Mouse (Mus musculus) forebrain, embryonic 13.5 days (tissue): ENCODE data around the gene Anp32a. TPM values are rescaled to one million over a fixed set of nuclear protein-coding genes. Genes with fewer than 3 reads are reported as not detected.

ENCODE experiments used
- ATAC-seq: fragments of 200-750 bp; cut with Nextera tagmentation; 2 replicates; pipeline ENCODE4 v1.8.0; 2017
- H3K27ac ChIP-seq: fragments of 300-500 bp; sonication (generic); 2 replicates; pipeline ENCODE4 v1.5.1; 2015; ENCODE audit warnings: inconsistent platforms, mild to moderate bottlenecking, moderate library complexity
- H3K27me3 ChIP-seq: fragments of 300-500 bp; sonication (generic); 2 replicates; pipeline ENCODE4 v1.6.1; 2015; ENCODE audit warnings: mild to moderate bottlenecking, inconsistent platforms
- H3K36me3 ChIP-seq: fragments of 300-500 bp; sonication (generic); 2 replicates; pipeline ENCODE4 v1.6.1; 2015; ENCODE audit warnings: mild to moderate bottlenecking, inconsistent platforms; ENCODE audit not compliant: poor library complexity, severe bottlenecking
- H3K4me1 ChIP-seq: fragments of 300-500 bp; sonication (generic); 2 replicates; pipeline ENCODE4 v1.6.1; 2015; ENCODE audit warnings: inconsistent platforms
- H3K4me2 ChIP-seq: fragments of 300-500 bp; sonication (generic); 2 replicates; pipeline ENCODE4 v1.6.1; 2015; ENCODE audit warnings: inconsistent platforms, mild to moderate bottlenecking, moderate library complexity
- H3K4me3 ChIP-seq: fragments of 300-500 bp; sonication (generic); 2 replicates; pipeline ENCODE4 v1.5.1; 2015; ENCODE audit warnings: mild to moderate bottlenecking, inconsistent platforms
- H3K9ac ChIP-seq: fragments of 300-500 bp; sonication (generic); 2 replicates; pipeline ENCODE4 v1.6.1; 2015; ENCODE audit warnings: mild to moderate bottlenecking, inconsistent platforms
- H3K9me3 ChIP-seq: fragments of 300-500 bp; sonication (generic); replicated peaks from 2 replicates; pipeline ENCODE4 v1.6.1; 2016; ENCODE audit warnings: inconsistent platforms
- WGBS: fragments of 180-500 bp; shearing (Covaris S2); methylation state at CpG from one replicate; pipeline ENCODE4 v1.1.7; 2015; 5-methylcytosine and 5-hydroxymethylcytosine counted together
- polyA plus RNA-seq: library from polyadenylated mRNA; unstranded; fragments of >200 nt; fragmentation: Nextera tagmentation; extraction: Ambion mirVana; gene quantifications from 2 replicates; pipeline ENCODE4 v1.2.1, GENCODE M21; 2015

Anp32a gene
- polyA plus RNA-seq, 1 experiment from 2014 or later = 254 TPM

DNA sequence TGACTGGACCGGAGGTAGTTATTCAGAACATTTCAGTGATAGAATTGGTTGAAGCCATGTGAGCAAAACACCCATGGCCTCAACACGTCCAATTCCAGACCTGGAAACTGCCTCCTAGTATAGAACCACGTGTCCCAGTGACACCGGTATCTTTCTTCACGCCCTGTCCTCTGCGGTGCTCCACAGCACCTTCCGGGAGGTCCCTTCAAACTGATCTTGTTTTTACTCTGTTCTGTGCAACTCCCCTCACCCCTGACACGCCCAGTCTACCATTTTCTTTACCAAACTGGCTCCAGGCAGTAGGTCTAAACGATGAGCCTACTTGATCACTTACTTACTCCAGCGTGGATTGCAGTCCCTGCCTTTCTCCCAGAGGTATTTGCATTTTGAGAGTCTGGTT, 7.0 kb downstream of the Anp32a start:
- Histone ChIP-seq H3K9me3 (no peaks in the 10 kb centered on the region), H3K4me3 (no peak overlapping the region), H3K36me3 (no peaks in the 10 kb centered on the region), H3K27ac (no peak overlapping the region; the same call in 1 of the 2 replicates), H3K4me1 (peaks cover 65% of the 10 kb centered on the region), H3K4me2 (no peak overlapping the region), H3K27me3 (no peaks in the 10 kb centered on the region), H3K9ac (no peak overlapping the region)
- WGBS = 86% methylated on average over 10 of the region's 10 CpGs
- no peak for ATAC-seq

DNA sequence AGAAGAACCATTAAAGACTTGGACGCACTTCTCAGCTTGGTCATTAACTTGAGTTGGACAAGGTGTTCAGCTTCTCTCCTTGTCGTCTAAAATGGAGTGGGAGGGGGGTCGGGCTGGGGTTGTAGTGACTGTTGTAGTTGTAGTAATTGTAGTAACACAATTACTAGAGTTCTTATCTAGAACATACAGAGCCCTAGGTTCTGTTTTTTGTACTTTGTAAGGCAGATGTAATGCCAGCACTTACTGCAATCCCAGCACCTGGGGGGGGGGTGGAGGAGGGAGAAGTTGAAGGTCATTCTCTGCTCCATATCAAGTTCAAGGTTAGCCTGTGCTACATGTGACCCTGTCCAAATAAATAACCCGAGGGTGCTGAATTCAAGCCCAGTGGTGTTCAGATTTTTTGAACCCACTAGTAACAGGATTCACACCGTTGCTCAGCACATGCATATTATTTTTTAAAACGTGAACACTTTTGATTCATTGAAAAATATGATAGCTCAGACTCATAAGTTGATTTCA, 7.4 kb downstream of the Anp32a start:
- H3K27ac ChIP-seq = no peak overlapping the region; the same call in none of the 2 replicates
- H3K9ac ChIP-seq = no peak overlapping the region
- peaks cover 68% of the 10 kb centered on the region for H3K4me1 ChIP-seq
- WGBS = 79% methylated on average over 6 of the region's 6 CpGs
- no peak overlapping the region for H3K4me2 ChIP-seq
- no peaks in the 10 kb centered on the region for H3K36me3 ChIP-seq
- H3K9me3 ChIP-seq = no peaks in the 10 kb centered on the region
- ATAC-seq = no peak
- H3K4me3 ChIP-seq = no peak overlapping the region
- H3K27me3 ChIP-seq = no peaks in the 10 kb centered on the region

DNA sequence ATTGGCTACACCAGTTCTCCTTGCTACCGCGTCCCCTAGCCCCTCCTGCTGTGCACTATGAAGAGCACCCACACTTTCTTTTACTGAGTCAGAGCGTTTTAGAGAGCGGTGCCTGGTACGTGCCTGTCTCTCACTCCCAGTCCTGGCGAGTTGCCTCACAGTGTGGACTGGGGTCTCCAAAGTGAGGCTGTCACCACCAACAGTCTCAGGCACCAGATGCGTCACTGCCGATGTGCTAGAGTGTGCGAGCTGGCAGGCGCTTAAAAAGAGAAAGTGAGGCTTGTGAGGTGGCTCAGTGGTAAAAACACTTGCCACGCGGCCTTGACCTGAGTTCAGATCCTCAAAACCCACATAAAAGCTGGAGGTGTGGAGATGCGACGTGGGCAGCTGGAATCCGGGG, 8.2 kb downstream of the Anp32a start:
- H3K27ac ChIP-seq = peak overlapping the region; percentile 57
- peaks cover 70% of the 10 kb centered on the region for H3K4me1 ChIP-seq
- peak overlapping the region; percentile 16; the same call in 1 of the 2 replicates for H3K4me2 ChIP-seq
- WGBS = 57% methylated on average over 15 of the region's 15 CpGs
- H3K27me3 ChIP-seq = no peaks in the 10 kb centered on the region
- H3K36me3 ChIP-seq = no peaks in the 10 kb centered on the region
- no peak overlapping the region for H3K9ac ChIP-seq
- no peak overlapping the region for H3K4me3 ChIP-seq
- peak; percentile 46; the same call in 1 of the 2 replicates for ATAC-seq
- no peaks in the 10 kb centered on the region for H3K9me3 ChIP-seq

DNA sequence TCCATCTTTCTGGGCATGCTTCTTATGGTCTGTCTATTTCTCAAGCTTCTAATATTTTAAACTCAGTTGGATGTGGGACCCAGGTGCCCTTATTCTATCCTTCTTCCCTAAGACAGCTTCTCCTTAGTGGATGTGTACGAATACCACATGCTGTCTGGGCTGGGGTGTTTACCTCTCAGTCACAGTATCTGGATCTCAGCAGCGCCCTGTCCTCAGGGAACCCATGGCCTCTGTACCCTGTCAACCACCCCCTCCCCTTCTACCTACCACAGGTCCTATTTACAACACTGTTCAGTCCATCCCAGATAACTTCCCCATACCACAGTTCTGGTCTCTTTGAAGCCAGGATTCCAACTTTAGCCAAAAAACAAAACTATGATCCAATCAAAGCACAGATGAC, 9.6 kb downstream of the Anp32a start:
- H3K4me1 ChIP-seq = peaks cover 75% of the 10 kb centered on the region
- no peak overlapping the region for H3K4me2 ChIP-seq
- no peak overlapping the region for H3K9ac ChIP-seq
- no peak for ATAC-seq
- 0 out of 2 replicates have a peak overlapping the region, but pooled peaks have one; percentile 11 for H3K27ac ChIP-seq
- H3K9me3 ChIP-seq = no peaks in the 10 kb centered on the region
- H3K36me3 ChIP-seq = 0 out of 2 replicates have a peak, but pooled peaks cover 3% of the 10 kb centered on the region
- H3K4me3 ChIP-seq = no peak overlapping the region
- H3K27me3 ChIP-seq = no peaks in the 10 kb centered on the region
- WGBS = 75% methylated on average over 2 of the region's 2 CpGs

DNA sequence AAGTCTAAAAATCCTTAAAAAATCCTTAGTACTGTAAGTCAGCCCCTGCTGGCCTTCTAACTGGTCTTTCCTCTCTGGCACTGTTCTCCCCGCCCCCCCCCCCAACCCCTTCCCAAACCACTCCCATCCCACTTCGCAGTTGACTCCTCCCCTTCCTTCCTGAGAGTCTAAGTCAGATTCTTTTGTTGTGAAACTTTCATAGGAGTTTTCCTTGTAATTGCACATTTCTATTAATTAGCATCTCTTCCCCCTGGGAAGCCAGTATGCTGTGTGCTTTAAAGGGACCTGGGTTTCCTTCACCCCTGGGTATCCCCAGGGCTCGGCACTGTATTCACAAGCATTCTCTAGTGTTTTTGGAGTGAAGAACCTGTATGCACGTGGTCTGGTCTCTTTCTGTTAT, 10.1 kb downstream of the Anp32a start:
- H3K4me1 ChIP-seq = peaks cover 75% of the 10 kb centered on the region
- no peak overlapping the region for H3K4me3 ChIP-seq
- 0 out of 2 replicates have a peak, but pooled peaks cover 8% of the 10 kb centered on the region for H3K36me3 ChIP-seq
- no peak overlapping the region for H3K9ac ChIP-seq
- H3K27ac ChIP-seq = 0 out of 2 replicates have a peak overlapping the region, but pooled peaks have one; percentile 12
- WGBS = 29% methylated on average over 3 of the region's 4 CpGs
- H3K9me3 ChIP-seq = no peaks in the 10 kb centered on the region
- no peaks in the 10 kb centered on the region for H3K27me3 ChIP-seq
- ATAC-seq = no peak
- H3K4me2 ChIP-seq = no peak overlapping the region

DNA sequence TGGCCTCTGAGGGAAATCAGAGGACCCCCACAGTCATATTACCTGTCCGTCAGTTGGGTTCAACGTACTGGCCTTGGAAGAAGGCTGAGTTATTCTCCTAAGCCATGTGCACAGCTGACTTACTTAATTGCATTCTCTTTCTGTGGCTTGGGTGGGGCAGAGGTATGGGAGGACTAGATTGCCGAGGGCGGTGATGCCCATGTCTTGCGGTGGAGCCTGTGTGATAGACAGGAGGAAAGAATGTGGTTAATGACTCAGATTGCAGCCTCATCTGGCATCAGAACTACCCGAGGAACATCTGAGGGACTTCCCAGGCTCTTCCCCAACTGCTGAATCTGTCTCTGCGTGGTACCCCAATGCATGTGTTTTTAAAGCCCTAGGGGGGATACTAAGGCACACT, 12.7 kb downstream of the Anp32a start:
- H3K4me3 ChIP-seq = no peak overlapping the region
- no peak overlapping the region for H3K4me2 ChIP-seq
- peaks cover 59% of the 10 kb centered on the region for H3K4me1 ChIP-seq
- H3K27me3 ChIP-seq = no peaks in the 10 kb centered on the region
- H3K27ac ChIP-seq = no peak overlapping the region
- no peaks in the 10 kb centered on the region for H3K9me3 ChIP-seq
- ATAC-seq = no peak
- WGBS = 72% methylated on average over 7 of the region's 7 CpGs
- peaks cover 15% of the 10 kb centered on the region; the same call in 1 of the 2 replicates for H3K36me3 ChIP-seq
- H3K9ac ChIP-seq = no peak overlapping the region

- no peak overlapping the region for H3K9ac ChIP-seq
- no peaks in the 10 kb centered on the region for H3K27me3 ChIP-seq
- no peak overlapping the region for H3K4me3 ChIP-seq
- no peak for ATAC-seq
- WGBS = 85% methylated on average over 16 of the region's 16 CpGs
- peaks cover 58% of the 10 kb centered on the region for H3K4me1 ChIP-seq
- H3K27ac ChIP-seq = no peak overlapping the region
- no peak overlapping the region for H3K4me2 ChIP-seq
- peaks cover 27% of the 10 kb centered on the region for H3K36me3 ChIP-seq
- H3K9me3 ChIP-seq = no peaks in the 10 kb centered on the region
Measured at GRCm38 (mm10) chr9:62354838-62355719, 14.0 kb downstream of the Anp32a start.

DNA sequence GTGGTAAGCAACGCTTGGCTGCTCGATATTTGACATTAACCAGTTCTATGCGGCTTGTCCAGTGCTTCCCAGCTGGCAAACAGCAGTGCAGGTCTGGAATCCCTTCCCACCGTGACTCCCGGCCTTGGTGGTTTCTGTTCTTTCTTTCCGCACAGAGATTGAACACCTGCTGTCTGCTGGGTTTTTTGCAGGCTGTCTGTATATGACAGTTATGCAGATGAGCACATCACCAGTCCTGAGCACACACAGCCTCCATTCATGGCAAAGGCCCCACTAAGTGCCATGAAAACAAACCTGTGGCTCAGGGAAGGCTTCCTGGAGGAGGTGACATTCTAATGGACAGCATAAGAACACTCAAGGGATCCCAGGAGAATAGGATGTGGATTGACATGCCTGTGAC, 14.7 kb downstream of the Anp32a start:
- H3K4me1 ChIP-seq = peaks cover 58% of the 10 kb centered on the region
- H3K9ac ChIP-seq = no peak overlapping the region
- H3K27ac ChIP-seq = no peak overlapping the region
- no peaks in the 10 kb centered on the region for H3K9me3 ChIP-seq
- H3K4me3 ChIP-seq = no peak overlapping the region
- peaks cover 28% of the 10 kb centered on the region for H3K36me3 ChIP-seq
- ATAC-seq = no peak
- H3K27me3 ChIP-seq = no peaks in the 10 kb centered on the region
- WGBS = 87% methylated on average over 6 of the region's 6 CpGs
- H3K4me2 ChIP-seq = no peak overlapping the region

GRCm38 (mm10) chr9:62357593-62357992, 16.5 kb downstream of the Anp32a start:
- Histone ChIP-seq H3K4me2 (no peak overlapping the region), H3K27ac (no peak overlapping the region), H3K4me1 (peaks cover 69% of the 10 kb centered on the region), H3K27me3 (no peaks in the 10 kb centered on the region), H3K9me3 (no peaks in the 10 kb centered on the region), H3K4me3 (no peak overlapping the region), H3K36me3 (peaks cover 28% of the 10 kb centered on the region), H3K9ac (no peak overlapping the region)
- ATAC-seq = no peak
- 89% methylated on average over 8 of the region's 8 CpGs for WGBS

DNA sequence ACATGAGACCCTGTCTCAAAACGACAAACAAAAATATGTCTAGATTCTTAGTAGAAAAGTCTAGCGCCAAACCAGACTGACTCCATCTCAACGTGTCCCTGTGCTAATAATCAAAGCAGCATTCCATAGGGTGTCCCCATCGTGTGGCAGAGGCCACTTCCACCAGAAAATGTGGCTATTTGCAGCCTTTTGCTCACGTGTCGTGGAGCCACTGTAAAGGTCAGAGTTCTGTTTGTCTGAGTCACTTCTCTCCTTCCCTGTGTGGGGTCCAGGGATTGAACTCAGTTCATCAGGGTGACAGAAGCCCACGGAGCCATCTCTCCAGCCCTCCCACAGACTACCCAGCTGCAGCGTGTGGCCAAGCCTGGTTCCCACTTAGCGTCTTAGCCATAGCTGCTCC, 17.8 kb downstream of the Anp32a start:
- no peak overlapping the region for H3K4me3 ChIP-seq
- no peak for ATAC-seq

DNA sequence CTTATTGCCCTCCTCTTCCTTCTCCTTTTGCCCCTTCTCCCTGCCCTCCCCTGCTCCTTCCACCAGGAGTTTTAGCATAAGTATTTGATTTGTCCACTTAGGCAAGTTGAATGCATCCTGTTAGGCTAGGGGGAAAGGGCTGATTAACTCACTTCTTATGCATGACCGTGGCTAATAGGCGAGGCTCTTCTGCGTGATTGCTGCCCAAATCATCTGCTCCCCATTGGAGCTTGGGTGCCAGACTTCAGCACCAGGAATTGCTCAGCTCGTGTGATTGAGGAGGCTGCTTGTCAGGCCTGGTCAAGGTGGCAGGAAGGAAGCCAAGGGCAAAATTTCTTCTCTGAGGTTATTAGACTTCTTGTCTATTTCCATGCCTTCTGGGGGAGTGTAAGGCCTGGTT, 19.8 kb downstream of the Anp32a start:
- 13% methylated on average over 4 of the region's 4 CpGs for WGBS
- H3K4me1 ChIP-seq = peaks cover 79% of the 10 kb centered on the region
- no peak for ATAC-seq

More for the DNA sequence above, 17.8 kb downstream of the Anp32a start:
- Histone ChIP-seq H3K27ac (no peak overlapping the region), H3K36me3 (peaks cover 28% of the 10 kb centered on the region), H3K27me3 (no peaks in the 10 kb centered on the region), H3K4me1 (peaks cover 77% of the 10 kb centered on the region), H3K4me2 (no peak overlapping the region), H3K9me3 (no peaks in the 10 kb centered on the region), H3K9ac (no peak overlapping the region)
- 81% methylated on average over 9 of the region's 9 CpGs for WGBS

GRCm38 (mm10) chr9:62362835-62363385, 21.8 kb downstream of the Anp32a start:
- peak overlapping the region; percentile 69 for H3K9ac ChIP-seq

More for the DNA sequence above, 19.8 kb downstream of the Anp32a start:
- Histone ChIP-seq H3K4me3 (no peak overlapping the region), H3K9me3 (no peaks in the 10 kb centered on the region), H3K9ac (no peak overlapping the region), H3K36me3 (peaks cover 23% of the 10 kb centered on the region), H3K27ac (peak overlapping the region; percentile 8; the same call in 1 of the 2 replicates), H3K27me3 (no peaks in the 10 kb centered on the region), H3K4me2 (no peak overlapping the region)

More at GRCm38 (mm10) chr9:62362835-62363385, 21.8 kb downstream of the Anp32a start:
- no peaks in the 10 kb centered on the region for H3K27me3 ChIP-seq
- H3K4me3 ChIP-seq = peak overlapping the region; percentile 30; the same call in 1 of the 2 replicates
- H3K4me2 ChIP-seq = peak overlapping the region; percentile 58
- no peaks in the 10 kb centered on the region for H3K9me3 ChIP-seq
- 29% methylated on average over 11 of the region's 11 CpGs for WGBS
- H3K27ac ChIP-seq = peak overlapping the region; percentile 86
- no peak for ATAC-seq
- H3K4me1 ChIP-seq = peaks cover 96% of the 10 kb centered on the region
- peaks cover 19% of the 10 kb centered on the region for H3K36me3 ChIP-seq
